Mouse (Mus musculus) cerebellum, adult 2 months (tissue): Measurements from ENCODE around the gene Asz1. TPM values are rescaled to one million over a fixed set of nuclear protein-coding genes. Genes with fewer than 3 reads are reported as not detected.

ENCODE experiments used
- DNase-seq, 2 experiments: peaks; one replicate each; pipeline ENCODE4 v3.0.0; 2021
- H3K27ac ChIP-seq: fragments of 200-500 bp; 2 replicates; pipeline ENCODE4 v1.5.1; 2012; ENCODE audit warnings: low read length, control low read depth, inconsistent platforms; ENCODE audit not compliant: insufficient read depth
- H3K27me3 ChIP-seq: fragments of 200-500 bp; 2 replicates; pipeline ENCODE4 v1.6.1; 2012; ENCODE audit warnings: inconsistent platforms, mild to moderate bottlenecking, low read length, moderate library complexity; ENCODE audit not compliant: control insufficient read depth, insufficient read depth
- H3K4me1 ChIP-seq: fragments of 200-500 bp; 2 replicates; pipeline ENCODE4 v1.6.1; 2011; ENCODE audit warnings: low read length; ENCODE audit not compliant: control insufficient read depth, insufficient read depth
- H3K4me3 ChIP-seq: fragments of 200-500 bp; replicated peaks from 2 replicates; pipeline ENCODE3; 2011; ENCODE audit warnings: mild to moderate bottlenecking, low read depth, low read length, control low read depth; ENCODE audit not compliant: insufficient read depth
- CTCF ChIP-seq: fragments of 200-500 bp; IDR thresholded peaks from 2 replicates; pipeline ENCODE4 v1.5.1; 2011; ENCODE audit warnings: low read depth, mild to moderate bottlenecking, control low read depth, low read length, moderate library complexity, borderline replicate concordance; ENCODE audit not compliant: insufficient read depth
- POLR2A ChIP-seq: fragments of 200-500 bp; IDR thresholded peaks from 2 replicates; pipeline ENCODE4 v1.6.1; 2011; ENCODE audit warnings: low read length, control low read depth, borderline replicate concordance; ENCODE audit not compliant: insufficient read depth
- WGBS: fragments of 180-500 bp; shearing (Covaris S2); methylation state at CpG from one replicate; pipeline ENCODE4 v1.1.7; 2018; 5-methylcytosine and 5-hydroxymethylcytosine counted together
- polyA plus RNA-seq: library from polyadenylated mRNA; depleted of rRNA; stranded (reverse); fragments of >200 nt; gene quantifications from 2 replicates; pipeline ENCODE4 v1.2.3, GENCODE M21; 2012; rRNA removed

The Asz1 gene
- polyA plus RNA-seq, 1 experiment = not detected

- H3K4me1 ChIP-seq = peaks cover 10% of the 10 kb centered on the region
- TF ChIP-seq CTCF = no peak
- TF ChIP-seq POLR2A = no peak
- H3K27ac ChIP-seq = no peak overlapping the region
- WGBS = 7% methylated on average over 12 of the region's 12 CpGs
- H3K27me3 ChIP-seq = peaks cover 3% of the 10 kb centered on the region; the same call in 1 of the 2 replicates
- no peak for DNase-seq
- peak overlapping the region; percentile 43 for H3K4me3 ChIP-seq
Measured at GRCm38 (mm10) chr6:18030868-18031508, 77.9 kb downstream of the Asz1 start.

- peaks cover 3% of the 10 kb centered on the region; the same call in 1 of the 2 replicates for H3K27me3 ChIP-seq
- no peak within 1 kb of the TSS for H3K27ac ChIP-seq
- DNase-seq = no peak
- 1% methylated on average over 46 of the region's 47 CpGs for WGBS
- peaks cover 10% of the 10 kb centered on the region for H3K4me1 ChIP-seq
- TF ChIP-seq POLR2A (no peak), CTCF (no peak)
- peak within 1 kb of the TSS; percentile 43 for H3K4me3 ChIP-seq
Measured at GRCm38 (mm10) chr6:18029746-18030656, 78.9 kb downstream of the Asz1 start, which contains the start of gene Wnt2. TSS of gene Wnt2 (minus strand) at chr6:18030585.

GRCm38 (mm10) chr6:18024133-18024794 is 84.6 kb downstream of the Asz1 start:
- no peaks in the 10 kb centered on the region for H3K27me3 ChIP-seq
- DNase-seq = no peak
- WGBS = 49% methylated on average over 8 of the region's 8 CpGs
- TF ChIP-seq POLR2A (no peak), CTCF (no peak)
- H3K4me3 ChIP-seq = no peak overlapping the region
- H3K4me1 ChIP-seq = no peaks in the 10 kb centered on the region
- H3K27ac ChIP-seq = no peak overlapping the region

- DNase-seq = no peak
- Histone ChIP-seq H3K27ac (no peak overlapping the region), H3K4me1 (no peaks in the 10 kb centered on the region), H3K27me3 (no peaks in the 10 kb centered on the region), H3K4me3 (no peak overlapping the region)
- TF ChIP-seq POLR2A = no peak
- no peak for TF ChIP-seq CTCF
- 69% methylated on average over 7 of the region's 7 CpGs for WGBS
Measured at GRCm38 (mm10) chr6:18013346-18013745, 95.5 kb downstream of the Asz1 start.

- Histone ChIP-seq H3K4me1 (no peaks in the 10 kb centered on the region), H3K27me3 (no peaks in the 10 kb centered on the region), H3K4me3 (no peak overlapping the region), H3K27ac (no peak overlapping the region)
- TF ChIP-seq POLR2A = no peak
- no peak for TF ChIP-seq CTCF
- 87% methylated on average over 3 of the region's 3 CpGs for WGBS
- DNase-seq = no peak
Measured at GRCm38 (mm10) chr6:18007356-18007755, 101.5 kb downstream of the Asz1 start.

- Histone ChIP-seq H3K4me1 (no peaks in the 10 kb centered on the region), H3K27ac (no peak overlapping the region), H3K4me3 (no peak overlapping the region), H3K27me3 (no peaks in the 10 kb centered on the region)
- no peak for TF ChIP-seq CTCF
- TF ChIP-seq POLR2A = no peak
- 95% methylated on average over 6 of the region's 6 CpGs for WGBS
- DNase-seq = no peak
Measured at GRCm38 (mm10) chr6:18002065-18002464, 106.8 kb downstream of the Asz1 start.

Other genes starting within 250 kb of the Asz1 start
- gene Wnt2, start 78.5 kb downstream of the Asz1 start, polyA plus RNA-seq = 0.06 TPM in 1 of 2 replicates, not detected in the other
- gene Cftr, start 61.6 kb upstream of the Asz1 start, polyA plus RNA-seq = 0.08 and 0.11 TPM in 2 replicates